21 mouse cellular contexts compared by ENCODE assay signal in genomic region chr17:87332887-87333286, GRCm38 (mm10). TPM values are rescaled to one million over a fixed set of nuclear protein-coding genes. Genes with fewer than 3 reads are reported as not detected.
DNase-seq lines count a peak whose midpoint lies in the region; ATAC-seq and TF ChIP-seq lines count a peak whose summit lies in the region.
"Had no signal": no experiment of that assay in that cellular context is flagged by ENCODE, and none has a peak within 500 bp of the region (broad histone marks: within the 10 kb centered on the region; RNA-seq: fewer than 3 reads in every experiment).

No protein-coding gene starts in this region.

- H3K36me3 ChIP-seq in forebrain, embryonic 12.5 days (replicated peaks), result no peaks in the 10 kb centered on the region
- H3K36me3 ChIP-seq in forebrain, embryonic 16.5 days (ENCODE audit: control insufficient read depth, insufficient read depth), result no peaks in the 10 kb centered on the region
- no peaks in the 10 kb centered on the region for H3K36me3 ChIP-seq in neural tube, embryonic 15.5 days
- H3K36me3 ChIP-seq: heart, embryonic 15.5 days; limb, embryonic 12.5 days had no signal

- H3K9me3 ChIP-seq in forebrain, embryonic 12.5 days, result no peaks in the 10 kb centered on the region
- H3K9me3 ChIP-seq in forebrain, embryonic 16.5 days (ENCODE audit: control insufficient read depth, low read length), result no peaks in the 10 kb centered on the region
- no peaks in the 10 kb centered on the region for H3K9me3 ChIP-seq in neural tube, embryonic 15.5 days (replicated peaks)
- H3K9me3 ChIP-seq: G1E; heart, embryonic 15.5 days had no signal

- H3K4me1 ChIP-seq in forebrain, embryonic 12.5 days, result peaks cover 33% of the 10 kb centered on the region
- peaks cover 36% of the 10 kb centered on the region for H3K4me1 ChIP-seq in forebrain, embryonic 16.5 days (replicated peaks; ENCODE audit: control insufficient read depth, insufficient read depth, low read length)
- peaks cover 34% of the 10 kb centered on the region for H3K4me1 ChIP-seq in bone marrow macrophage, adult 2 months (ENCODE audit: control insufficient read depth, insufficient read depth, low read length)
- peaks cover 41% of the 10 kb centered on the region for H3K4me1 ChIP-seq in neural tube, embryonic 15.5 days

- peaks cover 6% of the 10 kb centered on the region; the same call in 1 of the 2 replicates for H3K27me3 ChIP-seq in forebrain, embryonic 12.5 days
- no peaks in the 10 kb centered on the region for H3K27me3 ChIP-seq in forebrain, embryonic 16.5 days (replicated peaks; ENCODE audit: control insufficient read depth, insufficient read depth, low read length)
- no peaks in the 10 kb centered on the region for H3K27me3 ChIP-seq in neural tube, embryonic 15.5 days (replicated peaks)
- H3K27me3 ChIP-seq: liver, embryonic 13.5 days had no signal

- no peak overlapping the region for H3K4me2 ChIP-seq in forebrain, embryonic 12.5 days
- no peak overlapping the region for H3K4me2 ChIP-seq in forebrain, embryonic 16.5 days (ENCODE audit: low read length)
- no peak overlapping the region for H3K4me2 ChIP-seq in neural tube, embryonic 15.5 days
- H3K4me2 ChIP-seq: heart, embryonic 15.5 days; limb, embryonic 12.5 days; liver, embryonic 13.5 days; lung, embryonic 14.5 days had no signal

- no peak for TF ChIP-seq CTCF in layer of hippocampus, adult 2 months (conservative IDR thresholded peaks at IDR 0.05)
- no peak for TF ChIP-seq CTCF in bone marrow macrophage, adult 2 months (IDR thresholded peaks at IDR 0.05; ENCODE audit: low read depth, low read length)

- peak overlapping the region; percentile 38; the same call in 1 of the 2 replicates for H3K27ac ChIP-seq in forebrain, embryonic 12.5 days
- H3K27ac ChIP-seq in forebrain, embryonic 16.5 days (ENCODE audit: low read length), result no peak overlapping the region
- H3K27ac ChIP-seq in layer of hippocampus, adult 2 months, result peak overlapping the region; percentile 89
- peak overlapping the region; percentile 56; the same call in 1 of the 2 replicates for H3K27ac ChIP-seq in bone marrow macrophage, adult 2 months (ENCODE audit: insufficient read depth, low read depth, low read length)
- peak overlapping the region; percentile 75 for H3K27ac ChIP-seq in neural tube, embryonic 15.5 days (replicated peaks)
- H3K27ac ChIP-seq: heart, embryonic 15.5 days; limb, embryonic 12.5 days; liver, embryonic 13.5 days had no signal

- no peak for DNase-seq in layer of hippocampus, adult 2 months (ENCODE audit: low spot score in 2 of 2)
- no peak for DNase-seq in layer of hippocampus, postnatal 10 days (ENCODE audit: low spot score in 2 of 2)
- no peak for DNase-seq in retina, postnatal 1 day
- DNase-seq: adrenal gland, postnatal 25 days; gastrocnemius, postnatal 14 days; heart, adult 2 months; kidney, adult 2 months; kidney, postnatal 10 days; liver, embryonic 13.5 days; lung, embryonic 14.5 days; lung, postnatal 36 days; thymus, postnatal 36 days had no signal

- WGBS in forebrain, embryonic 12.5 days, result 81% methylated on average over 6 of the region's 6 CpGs
- whole genome bisulfite sequencing in forebrain, embryonic 16.5 days, result 86% methylated on average over 6 of the region's 6 CpGs
- WGBS in neural tube, embryonic 15.5 days, result 81% methylated on average over 6 of the region's 6 CpGs

- no peak for TF ChIP-seq POLR2A in bone marrow macrophage, adult 2 months (IDR thresholded peaks at IDR 0.05; ENCODE audit: borderline replicate concordance, low read depth, low read length)

- no peak for ATAC-seq in forebrain, embryonic 12.5 days (ENCODE audit: low FRiP score)
- ATAC-seq in forebrain, embryonic 16.5 days, result no peak
- ATAC-seq in neural tube, embryonic 15.5 days (ENCODE audit: low FRiP score), result no peak
- ATAC-seq: activated CD4-positive, CD25-positive, alpha-beta regulatory T cell, adult 4 months; inflammation-experienced regulatory T-cells, adult 6 months had no signal

- H3K4me3 ChIP-seq in forebrain, embryonic 12.5 days (replicated peaks), result no peak overlapping the region
- no peak overlapping the region for H3K4me3 ChIP-seq in forebrain, embryonic 16.5 days (replicated peaks; ENCODE audit: low read length)
- H3K4me3 ChIP-seq in layer of hippocampus, adult 2 months, result no peak overlapping the region
- no peak overlapping the region for H3K4me3 ChIP-seq in bone marrow macrophage, adult 2 months (ENCODE audit: insufficient read depth, low read length)
- H3K4me3 ChIP-seq in neural tube, embryonic 15.5 days (replicated peaks), result no peak overlapping the region
- H3K4me3 ChIP-seq: heart, adult 2 months; heart, embryonic 15.5 days; limb, embryonic 12.5 days; liver, embryonic 13.5 days had no signal

- H3K9ac ChIP-seq in forebrain, embryonic 12.5 days, result no peak overlapping the region
- no peak overlapping the region for H3K9ac ChIP-seq in forebrain, embryonic 16.5 days (replicated peaks; ENCODE audit: low read depth, low read length)
- H3K9ac ChIP-seq in neural tube, embryonic 15.5 days (replicated peaks), result no peak overlapping the region
- H3K9ac ChIP-seq: heart, embryonic 15.5 days; limb, embryonic 12.5 days; liver, embryonic 13.5 days; lung, embryonic 14.5 days had no signal

RNA-seq across cellular contexts. Expression of gene Ttc7, which starts 50.2 kb away (rescaled TPM):
- 3.5 and 3.8 TPM in 2 replicates for polyA plus RNA-seq in forebrain, embryonic 12.5 days (2016; fragmentation: Nextera tagmentation; extraction: Ambion mirVana)
- 3.1 and 3.4 TPM in 2 replicates for polyA plus RNA-seq in forebrain, embryonic 16.5 days (2015; fragmentation: Nextera tagmentation; extraction: Ambion mirVana)
- total RNA-seq in layer of hippocampus, adult 2 months (2021), result 1 to 10 TPM; 7.0 to 8.6 TPM
- 1 to 10 TPM; 6.4 to 7.1 TPM for total RNA-seq in layer of hippocampus, postnatal 10 days (2021)
- polyA plus RNA-seq in bone marrow macrophage, adult 2 months (2012; ENCODE audit: insufficient read depth, insufficient read length, missing spikeins), result 93.3 and 100 TPM in 2 replicates
- polyA plus RNA-seq in neural tube, embryonic 15.5 days (2015; fragmentation: Nextera tagmentation; extraction: Ambion mirVana), result 7.2 and 12.0 TPM in 2 replicates
